Mouse (Mus musculus) erythroblast, embryonic 14.5 days (primary cell): Measurements from ENCODE around the gene Thada.

Source experiments
- GATA1 ChIP-seq: IDR thresholded peaks from 2 replicates; pipeline ENCODE4 v1.6.1; 2012; ENCODE audit warnings: low read length, inconsistent platforms, mixed read lengths
- TAL1 ChIP-seq: IDR thresholded peaks from 3 replicates; pipeline ENCODE4 v1.6.1; 2012; ENCODE audit warnings: low read length, inconsistent platforms, mixed read lengths

DNA sequence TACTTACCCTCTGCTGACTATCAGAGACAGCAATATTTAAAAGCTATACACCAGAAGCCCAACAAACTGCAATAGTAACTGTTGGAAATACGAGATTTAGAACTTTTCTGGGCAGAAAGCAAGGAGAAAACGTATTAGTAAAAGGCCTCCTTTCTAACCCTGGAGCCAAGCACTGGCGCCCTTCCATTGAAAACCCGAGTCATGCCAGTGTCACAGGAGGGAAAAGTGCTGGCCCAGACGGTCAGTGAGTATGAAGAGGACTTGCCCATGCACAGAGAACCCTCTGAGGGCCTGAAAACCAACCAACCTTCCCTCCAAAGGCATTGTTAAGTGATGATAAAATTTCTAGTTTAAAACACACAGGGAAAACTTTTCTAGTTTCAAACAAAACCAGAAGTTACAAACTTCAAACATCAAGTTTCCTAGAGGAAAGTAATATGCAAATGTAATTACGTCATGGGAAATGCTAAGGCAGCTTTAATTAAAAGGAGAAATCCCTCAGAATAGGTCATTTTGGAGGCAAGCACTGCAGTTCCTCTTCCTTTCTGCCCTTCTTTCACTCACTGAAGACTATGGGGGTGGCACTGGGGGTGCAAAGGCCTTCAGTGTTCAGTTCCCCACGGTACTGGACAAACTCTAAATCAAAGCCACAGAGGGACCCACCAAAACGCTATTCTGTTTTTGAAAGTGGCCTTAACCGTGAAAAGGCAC, 100.8 kb downstream of the Thada start:
- TF ChIP-seq GATA1 (no peak), TAL1 (no peak)
